Mouse (Mus musculus) kidney, embryonic 14.5 days (tissue): Measurements from ENCODE around the gene Pank3. TPM values are rescaled to one million over a fixed set of nuclear protein-coding genes. Genes with fewer than 3 reads are reported as not detected.
A peak's percentile ranks its signal among the peaks of the same experiment; 100 is the strongest.
"Not testable (repeated sequence)": the region's sequence is repeated elsewhere in the genome, so short reads cannot be mapped to it uniquely, and the experiment has no call there.

Source experiments
- ATAC-seq: fragments of 200-750 bp; cut with Nextera tagmentation; 2 replicates; pipeline ENCODE4 v1.8.0; 2017; ENCODE audit warnings: moderate number of reproducible peaks, mild to moderate bottlenecking, moderate TSS enrichment, moderate library complexity; ENCODE audit not compliant: low FRiP score, low TSS enrichment
- H3K27ac ChIP-seq: fragments of 300-500 bp; sonication (generic); 2 replicates; pipeline ENCODE4 v1.5.1; 2014; ENCODE audit warnings: low read depth, mild to moderate bottlenecking, low read length, moderate library complexity, mixed read lengths
- H3K27me3 ChIP-seq: fragments of 300-500 bp; sonication (generic); 2 replicates; pipeline ENCODE4 v1.6.1; 2014; ENCODE audit warnings: mild to moderate bottlenecking, low read length; ENCODE audit not compliant: control insufficient read depth, insufficient read depth
- H3K36me3 ChIP-seq: fragments of 300-500 bp; sonication (generic); 2 replicates; pipeline ENCODE4 v1.6.1; 2014; ENCODE audit warnings: low read length, mixed read lengths; ENCODE audit not compliant: control insufficient read depth, insufficient read depth
- H3K4me1 ChIP-seq: fragments of 300-500 bp; sonication (generic); 2 replicates; pipeline ENCODE4 v1.6.1; 2014; ENCODE audit warnings: low read length, mixed read lengths; ENCODE audit not compliant: control insufficient read depth, insufficient read depth
- H3K4me2 ChIP-seq: fragments of 300-500 bp; sonication (generic); replicated peaks from 2 replicates; pipeline ENCODE4 v1.6.1; 2014; ENCODE audit warnings: low read depth, mild to moderate bottlenecking, low read length
- H3K4me3 ChIP-seq: fragments of 300-500 bp; sonication (generic); 2 replicates; pipeline ENCODE4 v1.5.1; 2014; ENCODE audit warnings: mild to moderate bottlenecking, low read length
- H3K9ac ChIP-seq: fragments of 300-500 bp; sonication (generic); 2 replicates; pipeline ENCODE4 v1.6.1; 2014; ENCODE audit warnings: low read depth, mild to moderate bottlenecking, low read length, moderate library complexity
- H3K9me3 ChIP-seq: fragments of 300-500 bp; sonication (generic); 2 replicates; pipeline ENCODE4 v1.6.1; 2016; ENCODE audit warnings: low read length; ENCODE audit not compliant: control insufficient read depth
- WGBS: fragments of 180-500 bp; shearing (Covaris S2); extraction: QIAGEN DNeasy Blood & Tissue Kit; methylation state at CpG from one replicate; pipeline ENCODE4 v1.1.7; 2014; 5-methylcytosine and 5-hydroxymethylcytosine counted together
- polyA plus RNA-seq: library from polyadenylated mRNA; unstranded; fragments of >200 nt; fragmentation: Nextera tagmentation; extraction: Ambion mirVana; gene quantifications from 2 replicates; pipeline ENCODE4 v1.2.1, GENCODE M21; 2014

Pank3 gene
- polyA plus RNA-seq, 1 experiment from 2014 or later = 22.8 TPM

DNA sequence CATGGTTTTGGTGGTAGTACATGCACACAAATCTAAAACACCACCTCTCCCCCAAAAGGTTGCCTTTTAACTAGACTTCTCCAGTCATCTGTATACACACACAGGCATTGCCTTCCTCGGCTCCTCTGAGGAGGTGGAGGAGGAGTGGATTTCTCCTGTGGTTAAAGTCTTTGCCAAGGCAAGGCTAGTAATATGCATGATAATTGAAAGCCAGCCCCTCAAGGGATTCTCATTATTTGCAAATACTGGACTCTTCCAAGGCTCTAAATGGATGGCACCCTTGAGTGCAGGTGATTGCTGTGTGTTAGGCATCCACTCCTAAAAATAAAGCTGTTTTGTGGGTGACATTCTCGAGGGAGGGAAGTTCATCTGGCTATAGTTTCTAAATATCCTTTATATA, 19.2 kb downstream of the Pank3 start:
- no peaks in the 10 kb centered on the region for H3K27me3 ChIP-seq
- no peak overlapping the region for H3K27ac ChIP-seq
- no peaks in the 10 kb centered on the region for H3K4me1 ChIP-seq
- H3K36me3 ChIP-seq = peaks cover 57% of the 10 kb centered on the region
- H3K4me2 ChIP-seq = no peak overlapping the region
- no peaks in the 10 kb centered on the region for H3K9me3 ChIP-seq
- H3K9ac ChIP-seq = no peak overlapping the region
- WGBS = 84% methylated on average over 2 of the region's 2 CpGs
- no peak overlapping the region for H3K4me3 ChIP-seq
- no peak for ATAC-seq

GRCm38 (mm10) chr11:35792800-35793199, 23.5 kb downstream of the Pank3 start:
- not testable (repeated sequence) for H3K9ac ChIP-seq, H3K9me3 ChIP-seq, H3K4me2 ChIP-seq, H3K27ac ChIP-seq, ATAC-seq, H3K4me1 ChIP-seq, H3K4me3 ChIP-seq
- peaks cover 25% of the 10 kb centered on the region for H3K36me3 ChIP-seq
- 80% methylated on average over 5 of the region's 5 CpGs for WGBS
- peaks cover 22% of the 10 kb centered on the region for H3K27me3 ChIP-seq

- WGBS = 5% methylated on average over 72 of the region's 86 CpGs
- H3K36me3 ChIP-seq = no peaks in the 10 kb centered on the region
- H3K27ac ChIP-seq = no peak overlapping the region
- H3K27me3 ChIP-seq = peaks cover 36% of the 10 kb centered on the region
- H3K9me3 ChIP-seq = no peaks in the 10 kb centered on the region
- H3K4me2 ChIP-seq = peak overlapping the region; percentile 50
- no peak overlapping the region for H3K9ac ChIP-seq
- no peaks in the 10 kb centered on the region for H3K4me1 ChIP-seq
- peak overlapping the region; percentile 38 for H3K4me3 ChIP-seq
- ATAC-seq = 0 out of 2 replicates have a peak, but pooled peaks have one; percentile 6
Measured at GRCm38 (mm10) chr11:35797751-35798494, 28.6 kb downstream of the Pank3 start.

GRCm38 (mm10) chr11:35798495-35798820, 29.2 kb downstream of the Pank3 start:
- no peaks in the 10 kb centered on the region for H3K36me3 ChIP-seq
- H3K4me3 ChIP-seq = peak overlapping the region; percentile 38
- WGBS = 4% methylated on average over 23 of the region's 23 CpGs
- H3K27me3 ChIP-seq = peaks cover 36% of the 10 kb centered on the region
- ATAC-seq = peak; percentile 20; the same call in 1 of the 2 replicates
- H3K9me3 ChIP-seq = no peaks in the 10 kb centered on the region
- H3K4me1 ChIP-seq = no peaks in the 10 kb centered on the region
- peak overlapping the region; percentile 50 for H3K4me2 ChIP-seq
- no peak overlapping the region for H3K27ac ChIP-seq
- no peak overlapping the region for H3K9ac ChIP-seq

DNA sequence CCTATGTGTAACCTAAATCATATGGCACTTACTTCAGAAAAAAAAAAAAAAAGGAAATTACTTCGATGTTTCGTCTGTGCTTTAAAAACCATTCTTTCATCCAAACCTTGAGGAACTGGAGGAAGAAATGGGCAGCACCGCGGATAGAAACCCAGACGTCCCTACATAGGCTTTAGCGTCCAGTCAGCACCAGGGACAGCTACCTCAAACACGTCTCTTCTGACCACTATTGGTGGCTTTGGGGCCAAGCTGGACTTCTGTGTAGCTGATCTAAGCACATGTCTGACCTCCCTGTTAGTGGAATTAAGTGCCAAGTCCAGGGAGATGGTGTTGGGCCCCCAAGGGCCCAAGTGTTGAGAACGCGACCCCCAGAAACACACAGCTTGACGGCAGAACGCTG, 29.6 kb downstream of the Pank3 start, which contains the start of gene Fbll1:
Fbll1 (minus strand) TSS at position 11 of the 400 bp plus-strand sequence.
- no peaks in the 10 kb centered on the region for H3K36me3 ChIP-seq
- H3K4me2 ChIP-seq = peak within 1 kb of the TSS; percentile 50
- peaks cover 36% of the 10 kb centered on the region for H3K27me3 ChIP-seq
- ATAC-seq = peak; percentile 66; the same call in 1 of the 2 replicates
- WGBS = 16% methylated on average over 11 of the region's 11 CpGs
- H3K9me3 ChIP-seq = no peaks in the 10 kb centered on the region
- no peak within 1 kb of the TSS for H3K9ac ChIP-seq
- no peaks in the 10 kb centered on the region for H3K4me1 ChIP-seq
- peak within 1 kb of the TSS; percentile 38 for H3K4me3 ChIP-seq
- no peak within 1 kb of the TSS for H3K27ac ChIP-seq

DNA sequence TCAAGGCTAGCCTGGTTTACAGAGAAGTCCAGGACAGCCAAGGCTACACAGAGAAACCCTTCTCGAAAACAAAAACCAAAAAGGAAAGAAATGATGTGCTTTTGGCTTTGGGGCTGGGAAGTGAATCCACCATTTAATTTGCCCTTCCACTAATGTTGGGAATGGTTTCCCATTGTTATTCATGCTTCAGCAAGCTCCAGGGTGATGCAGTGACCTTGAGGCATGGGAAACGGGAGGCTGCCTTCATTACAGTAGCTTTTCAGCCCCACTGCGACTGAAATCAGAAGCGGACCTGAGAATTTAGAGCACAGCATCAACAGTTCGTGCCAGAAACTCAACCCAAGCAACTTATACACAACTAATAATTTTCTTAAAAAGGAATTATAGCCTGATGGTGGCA, 32.0 kb downstream of the Pank3 start:
- 77% methylated on average over 5 of the region's 5 CpGs for WGBS
- no peak overlapping the region for H3K9ac ChIP-seq
- H3K27me3 ChIP-seq = peaks cover 27% of the 10 kb centered on the region
- no peak for ATAC-seq
- H3K27ac ChIP-seq = no peak overlapping the region
- H3K36me3 ChIP-seq = no peaks in the 10 kb centered on the region
- H3K4me3 ChIP-seq = no peak overlapping the region
- H3K9me3 ChIP-seq = no peaks in the 10 kb centered on the region
- no peak overlapping the region for H3K4me2 ChIP-seq
- no peaks in the 10 kb centered on the region for H3K4me1 ChIP-seq

- Histone ChIP-seq H3K27ac (no peak overlapping the region), H3K4me3 (no peak overlapping the region), H3K36me3 (peaks cover 89% of the 10 kb centered on the region), H3K4me2 (no peak overlapping the region), H3K27me3 (no peaks in the 10 kb centered on the region), H3K9ac (no peak overlapping the region), H3K9me3 (no peaks in the 10 kb centered on the region), H3K4me1 (no peaks in the 10 kb centered on the region)
- 86% methylated on average over 10 of the region's 10 CpGs for WGBS
- no peak for ATAC-seq
Measured at GRCm38 (mm10) chr11:35811458-35811857, 42.2 kb downstream of the Pank3 start.

- Histone ChIP-seq H3K36me3 (peaks cover 98% of the 10 kb centered on the region), H3K4me2 (no peak overlapping the region), H3K27me3 (no peaks in the 10 kb centered on the region), H3K9ac (no peak overlapping the region), H3K27ac (no peak overlapping the region), H3K4me1 (no peaks in the 10 kb centered on the region), H3K9me3 (no peaks in the 10 kb centered on the region), H3K4me3 (no peak overlapping the region)
- WGBS = 92% methylated on average over 12 of the region's 12 CpGs
- no peak for ATAC-seq
Measured at GRCm38 (mm10) chr11:35816316-35816715, 47.0 kb downstream of the Pank3 start.

DNA sequence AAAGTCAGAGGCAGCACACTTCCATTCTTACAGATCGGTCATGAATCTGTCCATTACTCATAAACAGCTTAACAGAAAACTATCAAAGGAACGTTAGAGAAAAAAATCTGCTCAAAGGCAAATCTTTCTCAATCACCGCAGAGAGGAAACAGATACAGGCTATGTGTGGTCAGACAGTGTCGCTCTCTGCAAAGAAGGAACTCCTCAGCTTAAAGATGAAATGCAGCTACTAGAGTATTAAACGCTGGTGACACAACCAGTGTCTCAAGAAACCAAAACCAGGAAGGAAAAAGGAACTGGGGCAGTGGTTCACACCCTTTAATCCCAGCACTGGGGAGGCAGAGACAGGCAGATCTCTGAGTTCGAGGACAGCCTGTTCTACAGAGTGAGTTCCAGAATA, 58.4 kb downstream of the Pank3 start:
- Histone ChIP-seq H3K36me3 (peaks cover 85% of the 10 kb centered on the region), H3K4me1 (no peaks in the 10 kb centered on the region), H3K9me3 (no peaks in the 10 kb centered on the region), H3K4me3 (no peak overlapping the region), H3K27ac (no peak overlapping the region), H3K4me2 (no peak overlapping the region), H3K27me3 (no peaks in the 10 kb centered on the region), H3K9ac (no peak overlapping the region)
- 95% methylated on average over 6 of the region's 6 CpGs for WGBS
- ATAC-seq = no peak
